Mouse (Mus musculus) stomach, embryonic 16.5 days (tissue): ENCODE data around the gene Col4a4. TPM values are rescaled to one million over a fixed set of nuclear protein-coding genes. Genes with fewer than 3 reads are reported as not detected.

Experiments used
- ATAC-seq: fragments of 200-750 bp; cut with Nextera tagmentation; 2 replicates; pipeline ENCODE4 v1.8.0; 2017; ENCODE audit warnings: moderate number of reproducible peaks, moderate TSS enrichment; ENCODE audit not compliant: insufficient read depth, low FRiP score
- H3K27ac ChIP-seq: fragments of 300-500 bp; sonication (generic); 2 replicates; pipeline ENCODE4 v1.5.1; 2014; ENCODE audit warnings: low read length
- H3K27me3 ChIP-seq: fragments of 300-500 bp; sonication (generic); 2 replicates; pipeline ENCODE4 v1.6.1; 2014; ENCODE audit warnings: low read length, control low read depth, mixed read lengths; ENCODE audit not compliant: control insufficient read depth, insufficient read depth
- H3K36me3 ChIP-seq: fragments of 300-500 bp; sonication (generic); 2 replicates; pipeline ENCODE4 v1.6.1; 2014; ENCODE audit warnings: low read length; ENCODE audit not compliant: control insufficient read depth, insufficient read depth
- H3K4me1 ChIP-seq: fragments of 300-500 bp; sonication (generic); 2 replicates; pipeline ENCODE4 v1.6.1; 2014; ENCODE audit warnings: low read length, control low read depth, mixed read lengths; ENCODE audit not compliant: control insufficient read depth, insufficient read depth
- H3K4me2 ChIP-seq: fragments of 300-500 bp; sonication (generic); 2 replicates; pipeline ENCODE4 v1.6.1; 2014; ENCODE audit warnings: low read depth, low read length, mixed read lengths
- H3K4me3 ChIP-seq: fragments of 300-500 bp; sonication (generic); replicated peaks from 2 replicates; pipeline ENCODE4 v1.5.1; 2014; ENCODE audit warnings: mild to moderate bottlenecking, low read length
- H3K9ac ChIP-seq: fragments of 300-500 bp; sonication (generic); 2 replicates; pipeline ENCODE4 v1.6.1; 2014; ENCODE audit warnings: low read length
- H3K9me3 ChIP-seq: fragments of 300-500 bp; sonication (generic); replicated peaks from 2 replicates; pipeline ENCODE4 v1.6.1; 2016; ENCODE audit warnings: low read length, control low read depth; ENCODE audit not compliant: control insufficient read depth
- WGBS: fragments of 180-500 bp; shearing (Covaris S2); extraction: QIAGEN DNeasy Blood & Tissue Kit; methylation state at CpG from one replicate; pipeline ENCODE4 v1.1.7; 2014; 5-methylcytosine and 5-hydroxymethylcytosine counted together
- polyA plus RNA-seq: library from polyadenylated mRNA; unstranded; fragments of >200 nt; fragmentation: Nextera tagmentation; extraction: Ambion mirVana; gene quantifications from 2 replicates; pipeline ENCODE4 v1.2.1, GENCODE M21; 2015

The Col4a4 gene
- polyA plus RNA-seq, 1 experiment from 2014 or later, result 0.61 TPM

GRCm38 (mm10) chr1:82473467-82473866 is 113.2 kb downstream of the Col4a4 start:
- no peak for ATAC-seq
- H3K4me3 ChIP-seq, result no peak overlapping the region
- H3K9ac ChIP-seq, result no peak overlapping the region
- H3K27ac ChIP-seq, result no peak overlapping the region
- H3K4me2 ChIP-seq, result no peak overlapping the region
- no peaks in the 10 kb centered on the region for H3K36me3 ChIP-seq
- peaks cover 4% of the 10 kb centered on the region for H3K4me1 ChIP-seq
- H3K9me3 ChIP-seq, result no peaks in the 10 kb centered on the region
- H3K27me3 ChIP-seq, result no peaks in the 10 kb centered on the region

DNA sequence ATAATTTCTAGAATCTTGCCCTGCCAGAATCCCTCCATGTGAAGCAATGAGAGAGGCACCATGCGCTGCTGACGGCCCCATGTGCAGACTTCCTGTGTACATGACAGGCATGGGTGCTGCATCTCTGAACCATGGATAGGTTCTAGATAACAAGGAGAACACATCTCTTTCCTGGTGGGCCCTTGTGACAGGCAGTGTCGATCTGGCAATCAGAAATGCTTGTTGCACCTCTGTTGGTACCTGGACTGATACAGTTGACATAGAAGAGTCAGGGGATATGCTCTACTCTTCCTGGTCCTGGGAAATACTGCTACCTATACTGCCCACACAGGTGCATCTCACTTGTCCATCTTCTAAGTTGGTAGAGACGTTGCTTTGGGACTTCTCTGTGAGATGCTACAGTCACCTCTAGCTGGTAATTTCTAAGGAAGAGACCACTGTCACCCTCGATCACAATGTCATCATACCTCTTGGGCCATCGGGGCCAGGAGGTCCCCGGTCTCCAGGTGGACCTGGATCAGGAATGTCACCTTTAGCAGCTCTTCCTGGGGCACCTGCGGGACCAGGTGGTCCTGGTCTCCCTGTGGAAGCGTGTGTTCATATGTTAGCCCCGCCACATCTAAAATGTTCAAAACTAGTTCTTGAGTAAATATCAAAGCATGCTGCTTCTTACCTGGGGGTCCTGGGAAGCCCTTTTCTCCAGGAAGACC is 116.0 kb downstream of the Col4a4 start:
- H3K4me1 ChIP-seq, result no peaks in the 10 kb centered on the region
- WGBS, result 90% methylated on average over 10 of the region's 10 CpGs
- no peak for ATAC-seq

DNA sequence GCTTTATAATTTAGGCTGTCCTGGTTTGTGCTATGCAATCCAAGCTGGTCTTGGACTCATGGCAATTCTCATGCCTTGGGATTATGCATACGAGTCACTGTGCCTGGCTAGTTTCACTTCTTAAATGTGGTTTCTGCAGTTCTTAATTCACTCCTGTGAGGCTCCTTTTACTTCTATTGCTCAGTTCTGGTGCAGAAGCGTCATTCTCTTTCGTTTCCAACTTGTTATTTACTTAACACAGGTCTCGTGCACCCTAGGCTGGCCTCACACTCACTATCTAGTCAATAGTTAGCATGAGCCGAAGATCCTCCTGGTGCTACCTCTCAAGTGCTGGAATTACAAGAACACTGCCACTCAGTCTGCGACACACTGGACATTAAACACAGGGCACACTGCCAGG is 117.8 kb downstream of the Col4a4 start:
- H3K9me3 ChIP-seq, result no peaks in the 10 kb centered on the region
- WGBS, result 57% methylated on average over 6 of the region's 6 CpGs
- ATAC-seq, result no peak

More for the DNA sequence above, 116.0 kb downstream of the Col4a4 start:
- Histone ChIP-seq H3K4me2 (no peak overlapping the region), H3K27me3 (no peaks in the 10 kb centered on the region), H3K27ac (no peak overlapping the region), H3K9ac (no peak overlapping the region), H3K9me3 (no peaks in the 10 kb centered on the region), H3K36me3 (no peaks in the 10 kb centered on the region), H3K4me3 (no peak overlapping the region)

DNA sequence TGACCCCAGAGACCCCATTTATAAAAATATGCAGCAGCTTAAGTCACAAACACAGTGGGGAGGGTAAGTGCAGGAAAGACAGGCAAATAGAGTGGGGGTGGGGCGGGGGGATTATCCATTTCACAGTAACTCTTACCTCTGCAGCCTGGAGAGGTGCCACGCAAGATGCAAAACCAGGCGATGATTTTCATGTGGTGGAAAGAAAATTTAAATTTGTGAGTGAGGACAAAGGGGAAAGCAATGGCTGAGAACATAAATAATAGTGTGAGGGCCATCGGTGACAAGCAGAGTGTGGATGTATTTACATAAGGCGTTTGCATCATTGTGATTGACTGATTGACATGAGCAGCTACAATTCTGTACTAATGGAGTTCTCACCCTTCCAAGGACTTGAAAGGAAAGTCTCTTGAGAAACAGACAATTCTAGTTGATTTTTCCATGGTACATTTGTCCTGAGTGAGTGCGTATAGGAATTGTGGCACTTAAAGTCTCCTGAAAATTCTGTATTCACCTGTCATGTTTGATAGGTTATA is 121.3 kb downstream of the Col4a4 start:
- H3K4me2 ChIP-seq, result no peak overlapping the region
- WGBS, result 34% methylated on average over 6 of the region's 6 CpGs

More for the DNA sequence above, 117.8 kb downstream of the Col4a4 start:
- Histone ChIP-seq H3K9ac (no peak overlapping the region), H3K4me3 (no peak overlapping the region), H3K27ac (no peak overlapping the region), H3K36me3 (no peaks in the 10 kb centered on the region), H3K4me2 (no peak overlapping the region), H3K27me3 (no peaks in the 10 kb centered on the region), H3K4me1 (no peaks in the 10 kb centered on the region)

GRCm38 (mm10) chr1:82461041-82461440 is 125.6 kb downstream of the Col4a4 start:
- Histone ChIP-seq H3K4me1 (no peaks in the 10 kb centered on the region), H3K27ac (no peak overlapping the region), H3K4me3 (no peak overlapping the region), H3K27me3 (no peaks in the 10 kb centered on the region), H3K4me2 (no peak overlapping the region), H3K9me3 (no peaks in the 10 kb centered on the region), H3K36me3 (no peaks in the 10 kb centered on the region), H3K9ac (no peak overlapping the region)
- ATAC-seq, result no peak
- WGBS, result 78% methylated on average over 4 of the region's 4 CpGs

More for the DNA sequence above, 121.3 kb downstream of the Col4a4 start:
- no peaks in the 10 kb centered on the region for H3K27me3 ChIP-seq
- no peak overlapping the region for H3K4me3 ChIP-seq
- H3K9ac ChIP-seq, result no peak overlapping the region
- H3K27ac ChIP-seq, result no peak overlapping the region
- no peaks in the 10 kb centered on the region for H3K9me3 ChIP-seq
- H3K36me3 ChIP-seq, result no peaks in the 10 kb centered on the region
- ATAC-seq, result no peak
- no peaks in the 10 kb centered on the region for H3K4me1 ChIP-seq

DNA sequence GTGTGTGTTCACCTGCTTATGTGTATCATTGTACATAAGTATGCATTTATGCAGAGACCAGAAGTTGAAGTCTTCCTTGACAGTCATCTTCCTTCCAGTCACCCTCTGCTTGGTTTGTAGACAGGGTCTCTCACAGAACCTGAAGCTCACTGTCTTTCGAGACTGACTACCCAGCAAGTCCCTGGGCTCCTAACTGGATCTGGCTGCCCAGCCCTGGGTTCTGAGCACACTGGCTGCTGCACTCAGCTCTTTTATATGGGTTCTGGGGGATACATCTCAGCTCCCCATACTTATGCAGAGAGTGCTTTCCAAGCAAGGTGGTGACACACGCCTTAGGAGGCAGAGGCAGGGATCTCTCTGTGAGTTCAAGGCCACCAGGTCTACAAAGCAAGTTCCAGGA is 126.7 kb downstream of the Col4a4 start:
- Histone ChIP-seq H3K4me3 (no peak overlapping the region), H3K9me3 (no peaks in the 10 kb centered on the region), H3K27ac (no peak overlapping the region), H3K36me3 (no peaks in the 10 kb centered on the region), H3K4me1 (no peaks in the 10 kb centered on the region), H3K4me2 (no peak overlapping the region), H3K9ac (no peak overlapping the region), H3K27me3 (no peaks in the 10 kb centered on the region)
- ATAC-seq, result no peak
- WGBS, result 73% methylated on average over 2 of the region's 2 CpGs

GRCm38 (mm10) chr1:82459350-82459749 is 127.3 kb downstream of the Col4a4 start:
- no peaks in the 10 kb centered on the region for H3K36me3 ChIP-seq
- ATAC-seq, result no peak
- 72% methylated on average over 4 of the region's 4 CpGs for WGBS

GRCm38 (mm10) chr1:82454031-82454430 is 132.6 kb downstream of the Col4a4 start:
- H3K36me3 ChIP-seq, result no peaks in the 10 kb centered on the region
- H3K4me3 ChIP-seq, result no peak overlapping the region
- no peak for ATAC-seq
- H3K27me3 ChIP-seq, result no peaks in the 10 kb centered on the region
- H3K27ac ChIP-seq, result no peak overlapping the region
- H3K4me2 ChIP-seq, result no peak overlapping the region
- no peaks in the 10 kb centered on the region for H3K4me1 ChIP-seq
- H3K9ac ChIP-seq, result no peak overlapping the region
- WGBS, result 92% methylated on average over 3 of the region's 3 CpGs
- no peaks in the 10 kb centered on the region for H3K9me3 ChIP-seq

More at GRCm38 (mm10) chr1:82459350-82459749, 127.3 kb downstream of the Col4a4 start:
- Histone ChIP-seq H3K4me1 (no peaks in the 10 kb centered on the region), H3K9ac (no peak overlapping the region), H3K27ac (no peak overlapping the region), H3K9me3 (no peaks in the 10 kb centered on the region), H3K4me3 (no peak overlapping the region), H3K27me3 (no peaks in the 10 kb centered on the region), H3K4me2 (no peak overlapping the region)

GRCm38 (mm10) chr1:82451927-82452651 is 134.6 kb downstream of the Col4a4 start:
- H3K4me2 ChIP-seq, result no peak overlapping the region
- no peaks in the 10 kb centered on the region for H3K27me3 ChIP-seq
- no peak for ATAC-seq
- no peak overlapping the region for H3K27ac ChIP-seq
- no peaks in the 10 kb centered on the region for H3K36me3 ChIP-seq
- 36% methylated on average over 6 of the region's 6 CpGs for WGBS
- H3K9ac ChIP-seq, result no peak overlapping the region
- H3K4me3 ChIP-seq, result no peak overlapping the region
- H3K9me3 ChIP-seq, result no peaks in the 10 kb centered on the region
- H3K4me1 ChIP-seq, result no peaks in the 10 kb centered on the region
